In genomic region chr6:34707521-34707920, GRCm38 (mm10) we compare ENCODE assay signal across 14 mouse cellular contexts.
DNase-seq lines count a peak whose midpoint lies in the region; ATAC-seq and TF ChIP-seq lines count a peak whose summit lies in the region.
"Had no signal": no experiment of that assay in that cellular context is flagged by ENCODE, and none has a peak within 500 bp of the region (broad histone marks: within the 10 kb centered on the region; RNA-seq: fewer than 3 reads in every experiment).

No protein-coding gene starts in this region.

- intact Hi-C loops in heart, adult 2 months (cut with DNase I) = no loop called here

- 39% methylated on average over 2 of the region's 2 CpGs for WGBS in heart, adult 2 months
- WGBS in liver, embryonic 11.5 days = 18% methylated on average over 2 of the region's 2 CpGs
- WGBS in embryonic facial prominence, embryonic 14.5 days = 19% methylated on average over 2 of the region's 2 CpGs
- WGBS in limb, embryonic 15.5 days = 15% methylated on average over 2 of the region's 2 CpGs
- WGBS in midbrain, embryonic 13.5 days = 34% methylated on average over 2 of the region's 2 CpGs

- no peak for TF ChIP-seq CTCF in heart, adult 2 months (IDR thresholded peaks at IDR 0.05)

- peak; percentile 2 to 11 for DNase-seq in heart, adult 2 months
- no peak for DNase-seq in heart, postnatal 4 days
- no peak for DNase-seq in liver, embryonic 11.5 days (ENCODE audit: low spot score)
- DNase-seq in liver = no peak
- no peak for DNase-seq in embryonic facial prominence, embryonic 14.5 days (ENCODE audit: low spot score)
- no peak for DNase-seq in cerebellum, postnatal 25 days
- DNase-seq: B cell, adult 2 months; cerebellum, postnatal 36 days; kidney, postnatal 36 days; thymus, postnatal 14 days had no signal

- no peak overlapping the region; the same call in 1 of the 2 replicates for H3K27ac ChIP-seq in heart, adult 2 months
- H3K27ac ChIP-seq in liver, embryonic 11.5 days (ENCODE audit: low read depth, low read length) = peak overlapping the region; percentile 33; the same call in 1 of the 2 replicates
- H3K27ac ChIP-seq in embryonic facial prominence, embryonic 14.5 days (replicated peaks; ENCODE audit: low read depth, low read length) = peak overlapping the region; percentile 96
- H3K27ac ChIP-seq in limb, embryonic 15.5 days = peak overlapping the region; percentile 90
- H3K27ac ChIP-seq in midbrain, embryonic 13.5 days = no peak overlapping the region
- H3K27ac ChIP-seq: hindbrain, embryonic 14.5 days had no signal

- no peak overlapping the region for H3K4me2 ChIP-seq in liver, embryonic 11.5 days
- no peak overlapping the region for H3K4me2 ChIP-seq in embryonic facial prominence, embryonic 14.5 days (ENCODE audit: low read depth, low read length)
- no peak overlapping the region for H3K4me2 ChIP-seq in limb, embryonic 15.5 days
- H3K4me2 ChIP-seq in midbrain, embryonic 13.5 days (replicated peaks) = no peak overlapping the region

- ATAC-seq in liver, embryonic 11.5 days (replicated peaks; ENCODE audit: low FRiP score) = no peak
- no peak for ATAC-seq in embryonic facial prominence, embryonic 14.5 days (ENCODE audit: low read depth)
- ATAC-seq in limb, embryonic 15.5 days (ENCODE audit: insufficient number of reproducible peaks, low FRiP score, low TSS enrichment, low read depth) = no peak
- no peak for ATAC-seq in midbrain, embryonic 13.5 days

- H3K9ac ChIP-seq in heart, adult 2 months (ENCODE audit: low read depth, low read length) = no peak overlapping the region
- no peak overlapping the region for H3K9ac ChIP-seq in liver, embryonic 11.5 days (ENCODE audit: low read depth, low read length)
- peak overlapping the region; percentile 30; the same call in 1 of the 2 replicates for H3K9ac ChIP-seq in embryonic facial prominence, embryonic 14.5 days (ENCODE audit: low read depth, low read length)
- no peak overlapping the region for H3K9ac ChIP-seq in limb, embryonic 15.5 days
- H3K9ac ChIP-seq in midbrain, embryonic 13.5 days (replicated peaks) = no peak overlapping the region
- H3K9ac ChIP-seq: hindbrain, embryonic 14.5 days had no signal

- H3K4me3 ChIP-seq in heart, adult 2 months = no peak overlapping the region
- no peak overlapping the region for H3K4me3 ChIP-seq in liver, embryonic 11.5 days (ENCODE audit: low read depth, low read length)
- no peak overlapping the region for H3K4me3 ChIP-seq in embryonic facial prominence, embryonic 14.5 days (ENCODE audit: low read depth, low read length)
- H3K4me3 ChIP-seq in limb, embryonic 15.5 days = no peak overlapping the region
- H3K4me3 ChIP-seq in midbrain, embryonic 13.5 days (replicated peaks) = no peak overlapping the region

- TF ChIP-seq EP300 in heart, adult 2 months (IDR thresholded peaks at IDR 0.05; ENCODE audit: insufficient read depth, low read depth, low read length) = no peak

- no peaks in the 10 kb centered on the region for H3K27me3 ChIP-seq in heart, adult 2 months (ENCODE audit: control insufficient read depth, insufficient read depth, low read length)
- no peaks in the 10 kb centered on the region for H3K27me3 ChIP-seq in liver, embryonic 11.5 days (replicated peaks; ENCODE audit: control insufficient read depth, insufficient read depth, low read length)
- no peaks in the 10 kb centered on the region for H3K27me3 ChIP-seq in embryonic facial prominence, embryonic 14.5 days (replicated peaks; ENCODE audit: control insufficient read depth, insufficient read depth, low read length)
- H3K27me3 ChIP-seq in limb, embryonic 15.5 days = no peaks in the 10 kb centered on the region
- no peaks in the 10 kb centered on the region for H3K27me3 ChIP-seq in midbrain, embryonic 13.5 days

- H3K36me3 ChIP-seq in heart, adult 2 months (ENCODE audit: control insufficient read depth, insufficient read depth, low read length) = no peaks in the 10 kb centered on the region
- no peaks in the 10 kb centered on the region; the same call in 1 of the 2 replicates for H3K36me3 ChIP-seq in liver, embryonic 11.5 days (ENCODE audit: control insufficient read depth, insufficient read depth, low read length)
- H3K36me3 ChIP-seq in embryonic facial prominence, embryonic 14.5 days (ENCODE audit: control insufficient read depth, insufficient read depth, low read length) = 0 out of 2 replicates have a peak, but pooled peaks cover 4% of the 10 kb centered on the region
- H3K36me3 ChIP-seq in limb, embryonic 15.5 days = peaks cover 20% of the 10 kb centered on the region; the same call in 1 of the 2 replicates
- no peaks in the 10 kb centered on the region; the same call in 1 of the 2 replicates for H3K36me3 ChIP-seq in midbrain, embryonic 13.5 days
- H3K36me3 ChIP-seq: G1E had no signal

- peaks cover 10% of the 10 kb centered on the region for H3K4me1 ChIP-seq in heart, adult 2 months (ENCODE audit: control insufficient read depth, insufficient read depth, low read length)
- H3K4me1 ChIP-seq in liver, embryonic 11.5 days (replicated peaks; ENCODE audit: control insufficient read depth, insufficient read depth, low read length) = peaks cover 8% of the 10 kb centered on the region; the same call in 1 of the 2 replicates
- H3K4me1 ChIP-seq in embryonic facial prominence, embryonic 14.5 days (ENCODE audit: control insufficient read depth, insufficient read depth, low read length) = peaks cover 48% of the 10 kb centered on the region
- peaks cover 52% of the 10 kb centered on the region for H3K4me1 ChIP-seq in limb, embryonic 15.5 days
- H3K4me1 ChIP-seq in midbrain, embryonic 13.5 days (replicated peaks) = peaks cover 29% of the 10 kb centered on the region

- peaks cover 9% of the 10 kb centered on the region for H3K9me3 ChIP-seq in liver, embryonic 11.5 days (ENCODE audit: control insufficient read depth, low read length)
- peaks cover 19% of the 10 kb centered on the region for H3K9me3 ChIP-seq in embryonic facial prominence, embryonic 14.5 days (ENCODE audit: control insufficient read depth, low read length)
- H3K9me3 ChIP-seq in limb, embryonic 15.5 days = 0 out of 2 replicates have a peak, but pooled peaks cover 7% of the 10 kb centered on the region
- peaks cover 3% of the 10 kb centered on the region; the same call in 1 of the 2 replicates for H3K9me3 ChIP-seq in midbrain, embryonic 13.5 days

- no peak for TF ChIP-seq POLR2A in heart, adult 2 months (IDR thresholded peaks at IDR 0.05; ENCODE audit: insufficient read depth, low read depth, low read length)

- H3K79me2 ChIP-seq in heart, adult 2 months (replicated peaks; ENCODE audit: control insufficient read depth, insufficient read depth, low read length) = no peaks in the 10 kb centered on the region

Comparison
In these comparisons a context has a peak if more than half of its experiments do, and no peak if none do; other contexts are left out.
1. DNase-seq: peak in heart, adult 2 months (2 of 2); none in heart, postnatal 4 days (single experiment), liver, embryonic 11.5 days (single experiment), liver (single experiment), embryonic facial prominence, embryonic 14.5 days (single experiment) and cerebellum, postnatal 25 days (0 of 2).
2. H3K27ac ChIP-seq: peak in liver, embryonic 11.5 days (single experiment), embryonic facial prominence, embryonic 14.5 days (single experiment) and limb, embryonic 15.5 days (single experiment); none in heart, adult 2 months (single experiment) and midbrain, embryonic 13.5 days (single experiment).